Mouse (Mus musculus): ENCODE data around the gene Trp53tg5.
A peak's percentile ranks its signal among the peaks of the same experiment; 100 is the strongest.

Gene Trp53tg5

DNA sequence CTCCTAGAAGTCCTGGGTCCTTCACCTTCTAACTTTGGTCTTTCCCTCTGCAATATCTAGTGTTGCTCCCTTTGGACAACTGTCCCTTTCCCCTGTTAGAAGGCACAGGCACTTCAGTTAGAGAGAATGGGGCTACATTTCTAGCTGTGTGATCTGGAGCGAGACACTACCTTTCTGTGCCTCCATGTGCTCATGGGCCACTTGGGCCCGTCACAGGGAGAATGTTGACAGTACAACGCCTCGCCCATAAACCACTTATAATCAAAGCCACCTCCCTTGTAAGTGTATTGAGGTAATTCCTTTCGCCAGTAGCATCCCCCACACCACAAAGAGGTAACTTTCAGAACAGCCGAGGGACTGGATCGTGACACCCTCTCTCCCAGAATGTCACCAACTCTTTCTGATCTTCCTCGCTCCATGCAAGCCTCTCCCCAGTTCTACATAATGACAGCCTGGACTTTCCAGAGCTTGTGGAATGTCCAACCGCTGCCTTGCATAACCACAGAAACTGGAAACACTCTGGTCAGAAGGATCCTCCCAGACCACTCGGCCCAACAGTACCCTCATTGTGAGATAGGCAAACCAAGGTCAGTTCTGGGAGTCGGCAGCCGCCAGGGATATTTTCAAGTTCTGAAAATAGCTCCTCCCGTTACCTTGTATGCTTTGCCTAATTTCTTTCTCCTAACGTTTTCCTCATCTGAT, 24.0 kb downstream of the Trp53tg5 start:
- DNase-seq (ENCODE audit: low spot score in 2 of 2) = no peak

DNA sequence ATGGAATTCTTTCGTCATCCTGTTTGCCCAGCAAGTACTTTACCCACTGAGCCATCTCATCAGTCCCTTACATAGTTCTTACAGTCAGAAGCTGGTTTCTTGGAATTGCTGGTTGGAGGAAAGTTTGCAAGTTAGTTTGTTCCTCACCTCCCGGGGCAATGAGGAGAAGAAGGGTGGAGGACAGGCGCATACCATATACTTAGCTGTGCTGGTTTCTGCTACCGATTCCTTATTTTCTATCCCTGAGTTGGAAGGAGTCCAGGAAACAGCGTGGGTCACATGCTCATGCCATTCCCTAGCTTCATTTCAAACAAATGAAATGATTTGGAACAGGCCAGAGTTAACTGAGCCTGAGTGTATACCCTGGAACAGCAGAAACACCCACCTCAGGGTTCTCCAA, 24.6 kb downstream of the Trp53tg5 start:
- no peak for DNase-seq (ENCODE audit: low spot score in 2 of 2)

DNA sequence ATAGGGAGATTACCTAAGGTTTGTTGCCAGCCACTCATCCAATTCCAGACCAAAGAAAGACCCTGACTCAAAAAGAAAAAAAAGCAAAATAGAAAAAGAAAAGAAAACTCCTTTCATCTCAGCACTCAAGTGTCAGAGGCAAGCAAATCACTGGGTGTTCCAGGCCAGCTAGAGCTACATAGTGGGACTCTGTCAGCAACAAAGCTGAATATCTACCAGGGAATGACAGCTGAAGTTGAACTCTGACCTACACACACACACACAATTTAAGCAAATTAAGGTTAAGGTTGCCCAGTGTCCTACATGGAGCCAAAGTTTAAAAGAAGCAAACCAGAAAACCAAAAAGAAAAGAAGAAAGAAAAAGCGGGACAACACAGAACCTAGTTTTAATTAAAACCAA, 25.4 kb downstream of the Trp53tg5 start:
- no peak for DNase-seq (ENCODE audit: low spot score in 2 of 2)

DNA sequence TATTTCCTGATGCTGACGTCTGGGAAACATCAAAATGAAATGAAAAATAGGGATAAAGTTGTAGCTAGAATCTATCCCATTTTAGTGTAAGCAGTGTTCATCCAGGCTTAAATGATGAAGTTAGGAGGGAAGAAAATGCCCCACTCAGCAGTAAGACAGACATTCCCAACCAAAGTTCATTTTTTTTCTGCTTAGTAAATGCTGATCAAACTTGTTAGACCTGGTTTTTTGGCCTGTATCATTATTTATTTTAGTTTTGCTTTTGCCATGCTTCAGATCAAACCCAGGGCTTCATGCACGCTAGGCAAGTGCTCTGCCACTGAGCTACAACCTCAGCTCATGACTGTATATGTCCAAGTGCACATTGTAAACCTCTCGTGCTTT, 27.4 kb downstream of the Trp53tg5 start:
- DNase-seq (ENCODE audit: low spot score in 2 of 2) = no peak

DNA sequence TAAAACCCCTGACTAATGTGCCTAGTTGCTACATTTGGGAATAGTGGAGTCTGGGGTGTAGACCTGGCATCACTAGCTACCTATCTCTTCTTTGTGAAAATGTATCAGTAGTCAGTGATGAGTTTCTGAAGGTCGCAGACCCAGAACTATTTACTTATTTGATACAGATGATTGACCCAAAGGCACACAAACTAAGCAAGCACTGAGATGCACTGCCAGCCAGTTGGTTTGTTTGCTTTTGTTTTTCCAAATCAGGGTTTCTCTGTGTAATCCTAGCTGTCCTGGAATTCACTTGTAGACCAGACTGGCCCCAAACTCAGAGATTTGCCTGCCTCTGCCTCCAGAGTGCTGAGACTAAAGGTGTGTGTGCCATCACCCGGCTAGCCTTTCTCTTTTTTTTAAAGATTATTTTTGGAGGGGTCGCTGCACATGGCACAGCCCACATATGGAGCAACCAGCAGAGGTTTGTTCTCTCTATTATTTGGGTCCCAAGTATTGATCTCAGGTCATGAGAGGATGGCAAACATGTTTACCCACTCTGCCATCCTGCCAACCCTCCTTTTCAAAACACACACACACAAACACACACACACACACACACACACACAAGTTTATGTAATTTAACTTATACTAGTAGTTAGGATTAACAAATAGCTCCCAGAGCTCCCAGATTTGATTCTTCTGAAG, 28.0 kb downstream of the Trp53tg5 start:
- DNase-seq (ENCODE audit: low spot score in 2 of 2) = no peak

DNA sequence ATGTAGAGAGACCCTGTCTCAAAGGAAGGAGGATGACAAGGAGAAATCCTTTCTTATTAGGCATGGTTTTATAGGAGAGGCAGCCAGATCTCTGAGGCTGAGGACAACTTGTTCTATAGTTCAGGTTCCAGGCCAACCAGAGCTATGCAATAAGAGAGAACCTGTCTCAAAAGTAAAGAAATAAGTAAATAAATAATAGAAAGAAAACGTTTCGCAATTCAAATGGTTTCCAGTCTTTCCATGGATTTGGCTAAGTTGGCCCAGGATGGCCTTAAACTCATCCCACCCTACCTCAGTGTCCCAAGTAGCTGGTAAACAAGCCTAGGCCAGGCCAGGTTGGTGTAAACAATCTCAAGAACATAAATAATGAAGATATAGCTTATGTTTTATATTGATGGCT, 28.8 kb downstream of the Trp53tg5 start:
- no peak for DNase-seq (ENCODE audit: low spot score in 2 of 2)

DNA sequence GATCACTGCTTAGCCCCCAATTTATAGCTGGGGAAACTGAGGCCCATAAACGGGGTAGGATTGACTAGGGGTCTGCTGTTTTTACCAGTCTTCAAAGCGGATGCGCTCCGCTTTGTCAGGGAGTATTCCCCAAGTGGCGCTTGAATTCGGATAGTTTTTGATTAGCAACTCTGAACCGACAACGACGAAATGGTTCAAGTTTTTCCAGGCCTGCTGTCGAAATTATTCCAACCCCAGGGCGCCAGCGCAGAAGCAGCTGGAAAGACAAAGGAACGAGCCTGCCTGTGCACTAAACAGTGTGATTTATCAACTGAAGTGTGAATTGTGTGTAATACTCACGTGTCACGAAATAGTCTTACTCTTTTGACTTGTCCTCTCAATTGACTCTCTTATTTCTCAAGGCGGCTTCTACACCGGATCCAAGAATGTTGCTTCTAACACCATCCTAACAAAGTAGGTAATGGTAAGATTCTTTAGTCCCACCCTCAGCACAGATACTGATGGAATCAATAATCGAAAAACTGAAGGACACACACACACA, 30.0 kb downstream of the Trp53tg5 start, which contains the start of gene Sdc4:
Gene Sdc4, minus strand, starts transcription at position 428 of the 541 bp plus-strand sequence.
- DNase-seq (ENCODE audit: low spot score in 2 of 2) = no peak

DNA sequence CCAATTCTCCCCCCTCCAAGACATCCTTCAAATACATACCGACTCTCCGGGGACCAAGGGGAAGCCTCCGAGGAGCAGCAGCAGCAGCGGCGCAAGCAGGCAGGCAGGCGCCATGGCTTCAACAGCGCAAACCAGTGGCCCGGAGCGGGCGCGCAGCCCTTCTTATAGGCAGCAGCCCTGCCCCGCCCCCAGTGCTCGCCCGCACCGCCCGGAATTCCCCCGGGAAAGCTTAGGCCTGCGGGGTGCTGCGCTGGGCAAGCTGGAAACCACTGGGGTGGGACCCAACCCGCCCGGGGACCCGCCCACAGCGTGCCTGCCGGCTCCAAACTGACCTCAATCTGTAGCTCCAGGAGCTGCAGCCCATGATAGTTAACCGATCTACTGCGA, 30.5 kb downstream of the Trp53tg5 start:
- DNase-seq (ENCODE audit: low spot score in 2 of 2) = peak; percentile 30 to 52

DNA sequence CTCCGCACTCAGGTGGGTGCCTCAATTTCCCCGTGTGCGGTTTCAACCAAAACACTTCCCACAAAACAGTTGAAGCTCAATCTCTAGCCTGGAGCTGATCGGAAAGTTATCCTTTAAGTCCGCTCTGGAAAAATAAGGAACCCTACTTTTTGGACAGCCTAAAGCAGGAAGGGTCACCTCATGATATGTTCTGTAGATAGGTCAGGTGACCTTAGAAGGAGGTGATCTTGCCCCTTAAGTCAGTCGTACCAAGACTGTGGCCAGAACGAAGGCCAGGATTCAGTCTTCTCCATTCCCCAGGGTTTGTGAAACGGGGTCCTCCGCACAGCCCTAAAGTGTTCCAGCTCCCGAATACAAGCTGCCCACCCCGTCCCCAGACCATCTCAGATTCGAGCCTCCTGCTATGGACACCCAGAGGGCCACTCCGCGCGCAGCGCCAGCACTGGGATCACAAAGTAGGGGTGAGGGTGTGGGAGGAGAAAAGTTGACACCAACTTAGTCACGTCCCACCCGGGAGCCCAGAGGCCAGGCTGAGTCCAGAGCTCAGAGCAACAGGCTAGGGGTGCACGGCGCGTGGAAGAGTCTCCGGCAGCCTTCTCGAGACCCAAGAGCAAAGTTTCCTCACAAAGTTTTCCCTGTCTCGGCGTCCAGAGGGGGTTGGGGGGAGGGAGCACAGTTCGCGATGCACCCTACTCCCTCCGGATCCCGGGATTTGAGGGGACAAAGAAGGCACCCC, 31.0 kb downstream of the Trp53tg5 start:
- DNase-seq (ENCODE audit: low spot score in 2 of 2) = no peak

DNA sequence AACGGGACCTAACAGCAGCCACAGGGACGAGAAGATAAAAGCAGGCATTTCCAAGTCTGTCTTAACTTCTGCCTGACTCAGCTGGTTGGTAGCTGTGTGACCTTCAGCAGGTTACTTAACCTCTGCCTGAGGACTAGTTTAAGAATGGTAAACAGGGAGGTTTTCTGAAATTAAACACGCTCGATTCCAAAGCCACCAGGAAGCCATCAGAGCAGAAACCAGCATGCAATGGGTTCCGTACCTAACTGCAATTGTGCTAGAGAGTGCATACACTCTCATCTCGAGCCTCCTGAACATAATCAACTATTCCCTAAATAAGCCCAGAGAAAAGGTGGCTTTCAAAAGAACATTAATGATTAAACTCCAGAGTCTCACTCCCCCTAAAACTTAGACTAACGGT, 31.8 kb downstream of the Trp53tg5 start:
- no peak for DNase-seq (ENCODE audit: low spot score in 2 of 2)

DNA sequence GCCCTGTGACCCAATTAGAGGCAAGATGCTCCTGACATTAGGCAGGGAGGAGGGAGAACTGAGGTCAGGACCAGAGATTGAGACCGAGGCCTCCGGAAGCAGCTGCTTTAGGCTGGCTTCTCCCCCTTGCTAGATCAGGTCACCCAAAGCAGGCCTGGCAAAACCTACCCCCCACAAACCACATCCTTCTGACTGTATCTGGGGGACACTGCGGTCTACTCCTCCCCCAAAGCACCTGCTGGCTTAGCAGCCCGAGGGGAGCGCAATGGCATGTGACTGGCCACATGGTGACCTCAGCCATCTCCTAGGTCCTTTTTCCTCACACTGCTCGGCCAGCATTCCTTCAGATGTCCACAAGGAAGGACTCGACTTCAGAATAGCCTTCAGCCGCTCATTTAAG, 32.4 kb downstream of the Trp53tg5 start:
- peak; percentile 49 to 54 for DNase-seq (ENCODE audit: low spot score in 2 of 2)

DNA sequence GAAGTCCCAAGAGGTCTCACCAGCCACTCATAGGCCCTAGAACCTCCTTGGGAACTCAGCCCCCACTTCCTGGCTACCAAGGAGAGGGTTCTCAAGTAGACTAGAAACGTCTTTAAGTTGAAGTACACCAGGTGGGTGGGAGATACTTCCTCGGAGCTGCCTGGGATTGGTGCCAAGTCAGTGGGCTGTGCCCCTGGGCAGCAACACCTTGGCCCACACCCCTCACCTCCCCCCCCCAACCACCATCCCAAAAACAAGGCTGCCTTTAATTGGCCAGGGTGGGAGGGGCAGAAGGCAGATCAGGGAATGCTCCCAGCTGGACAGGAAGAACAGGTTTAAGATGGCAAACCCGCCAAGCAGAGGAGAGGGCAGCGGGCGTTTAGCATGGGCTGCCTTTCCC, 33.2 kb downstream of the Trp53tg5 start:
- no peak for DNase-seq (ENCODE audit: low spot score in 2 of 2)

DNA sequence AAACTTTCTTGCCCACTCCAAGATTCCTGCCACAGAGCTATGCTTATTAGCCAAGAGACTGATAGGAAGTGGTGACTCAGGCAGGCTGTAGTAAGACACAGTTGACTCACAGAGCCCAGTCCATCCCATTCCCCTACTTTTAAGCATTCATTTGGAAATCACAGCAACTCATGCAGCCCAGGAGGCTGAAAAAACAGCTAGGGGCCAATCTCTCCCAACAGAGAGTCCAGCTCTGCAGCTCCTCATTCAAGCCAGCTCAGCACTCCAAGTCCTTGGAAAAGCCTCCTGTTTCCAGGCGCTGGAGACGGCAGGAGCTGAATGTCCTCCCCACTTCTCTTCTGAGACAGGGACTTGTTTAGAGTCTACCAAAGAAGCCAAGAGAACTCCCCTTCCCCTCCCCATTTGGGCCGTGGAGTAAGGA, 34.5 kb downstream of the Trp53tg5 start:
- no peak for DNase-seq (ENCODE audit: low spot score in 2 of 2)

DNA sequence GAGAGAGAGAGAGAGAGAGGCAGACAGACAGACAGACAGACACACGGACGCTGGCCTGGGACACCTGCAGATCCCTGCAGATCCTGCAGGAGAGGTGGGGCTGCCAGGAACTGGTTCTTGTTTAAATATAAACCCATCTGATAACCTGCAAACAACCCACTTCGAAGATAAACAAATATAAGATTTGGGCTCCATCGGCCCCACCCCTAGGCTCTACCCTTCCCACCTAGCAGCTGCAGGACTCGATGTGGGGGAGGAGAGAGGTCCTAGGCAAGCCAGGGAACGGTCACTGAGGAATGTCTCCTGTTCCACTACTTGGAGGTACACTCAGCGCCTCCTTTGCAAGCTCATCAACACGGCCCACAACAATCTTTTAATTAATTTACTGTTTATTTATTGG, 35.3 kb downstream of the Trp53tg5 start:
- no peak for DNase-seq (ENCODE audit: low spot score in 2 of 2)

DNA sequence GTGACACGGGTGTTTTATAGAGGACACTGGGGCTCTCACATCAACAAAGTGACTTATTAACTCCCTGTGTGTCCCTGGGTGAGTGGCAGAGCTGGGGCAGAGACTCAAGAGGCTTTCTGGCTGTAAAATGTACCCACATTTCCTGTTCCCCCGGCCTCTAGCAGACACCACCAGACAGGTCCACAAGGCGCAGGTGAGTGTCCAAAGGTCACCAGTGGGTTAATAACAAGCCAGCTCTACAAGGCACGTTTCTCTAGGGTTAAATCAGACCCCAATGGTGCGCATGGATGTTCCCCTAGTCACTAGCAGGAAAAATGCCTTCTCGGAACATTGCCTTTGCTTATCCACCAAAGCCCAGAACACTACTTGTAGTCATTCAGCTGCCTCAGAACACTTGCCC, 35.8 kb downstream of the Trp53tg5 start:
- no peak for DNase-seq (ENCODE audit: low spot score in 2 of 2)

DNA sequence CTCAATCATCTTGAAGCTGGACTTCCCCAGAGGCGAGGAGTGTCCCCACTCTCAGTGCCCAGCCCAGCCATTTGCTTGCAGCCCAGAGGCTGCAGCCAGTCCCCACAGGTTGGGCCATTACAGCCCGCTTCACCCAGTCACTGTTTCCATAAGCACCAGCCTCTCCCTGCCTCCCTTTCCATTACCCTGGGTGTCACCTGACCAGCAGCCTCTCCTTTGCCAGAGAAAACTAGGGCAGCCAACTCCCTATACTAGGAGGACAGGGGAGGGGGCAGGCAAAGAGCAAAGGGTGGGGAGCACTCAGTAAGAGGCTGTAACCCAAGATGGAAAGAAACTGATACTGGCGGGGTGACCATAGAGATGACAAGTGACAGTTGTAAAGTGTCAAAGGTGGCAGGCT, 36.6 kb downstream of the Trp53tg5 start:
- DNase-seq (ENCODE audit: low spot score in 2 of 2) = no peak

DNA sequence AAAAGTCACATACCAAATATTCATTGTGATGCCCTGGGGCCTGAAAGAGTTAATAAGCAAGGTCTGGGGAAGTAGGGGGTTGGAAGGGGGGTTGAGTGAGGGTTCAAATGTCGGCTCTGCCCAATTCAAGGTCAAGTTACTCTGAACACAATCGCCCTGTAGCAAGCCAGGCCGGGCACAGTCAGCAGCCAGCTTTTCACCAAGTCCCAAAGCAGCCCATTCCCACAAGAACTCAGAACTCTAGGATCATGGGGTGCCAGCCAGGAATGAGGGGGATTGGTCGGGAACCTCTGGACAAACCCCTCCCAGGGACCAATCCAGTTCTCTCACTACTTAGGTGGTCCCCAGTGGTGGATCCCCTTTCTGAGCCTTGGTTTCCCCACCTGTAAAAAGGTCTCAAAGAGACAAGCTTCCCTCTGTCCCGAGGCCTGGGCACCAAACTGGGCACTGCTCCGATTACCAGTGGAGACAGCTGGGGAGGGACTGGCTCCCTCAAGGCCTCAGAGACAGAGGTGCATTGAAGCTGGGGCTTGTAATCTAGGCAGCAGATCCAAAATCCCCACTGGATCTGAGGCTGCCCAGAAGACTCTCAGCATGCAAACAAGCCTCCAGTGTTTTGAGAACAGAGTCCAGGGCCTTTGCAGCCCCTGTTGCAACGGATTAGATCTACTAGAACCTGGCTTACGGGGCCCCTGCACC, 37.2 kb downstream of the Trp53tg5 start:
- DNase-seq (ENCODE audit: low spot score in 2 of 2) = no peak

DNA sequence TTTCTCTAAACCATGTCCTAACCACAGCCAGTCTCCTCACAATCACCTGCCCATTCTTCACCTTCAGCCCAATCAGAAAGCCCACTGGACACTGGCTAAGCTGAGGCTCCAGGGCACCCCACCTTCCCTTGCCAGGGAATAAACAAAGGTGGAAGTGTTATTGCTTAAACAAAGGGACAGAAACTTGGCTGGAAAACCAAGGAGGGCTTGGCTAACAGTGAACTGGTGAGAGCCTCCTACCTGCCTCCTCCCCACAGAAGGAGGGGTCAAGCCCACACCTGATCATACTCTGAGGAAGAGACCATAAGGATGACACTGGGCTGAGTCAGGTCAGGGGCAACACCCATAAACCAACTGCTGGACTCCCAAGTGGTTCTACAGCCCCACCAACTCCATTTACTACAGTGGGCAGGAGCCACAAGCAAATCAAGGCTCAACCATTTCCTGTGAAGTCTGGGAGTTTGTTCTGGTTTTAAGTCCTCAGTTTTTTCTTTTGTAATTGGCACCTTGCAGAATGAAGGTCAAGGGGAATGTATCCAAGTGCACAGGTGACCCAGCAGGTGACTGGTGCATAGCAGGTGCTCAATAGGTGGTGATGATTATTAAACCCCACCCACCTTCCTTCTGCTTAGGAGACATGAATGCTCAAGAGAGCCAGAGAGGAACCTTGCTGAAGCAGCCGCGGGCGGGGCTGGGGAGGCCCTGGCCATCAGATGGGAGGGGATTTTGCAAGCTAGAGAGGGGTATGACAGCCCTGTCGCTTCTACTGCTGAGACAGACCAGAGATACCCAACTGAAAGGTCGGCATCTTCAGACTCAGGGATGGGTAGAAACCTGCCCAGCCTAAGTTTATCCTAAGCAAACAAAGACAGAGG, 38.1 kb downstream of the Trp53tg5 start:
- no peak for DNase-seq (ENCODE audit: low spot score in 2 of 2)

DNA sequence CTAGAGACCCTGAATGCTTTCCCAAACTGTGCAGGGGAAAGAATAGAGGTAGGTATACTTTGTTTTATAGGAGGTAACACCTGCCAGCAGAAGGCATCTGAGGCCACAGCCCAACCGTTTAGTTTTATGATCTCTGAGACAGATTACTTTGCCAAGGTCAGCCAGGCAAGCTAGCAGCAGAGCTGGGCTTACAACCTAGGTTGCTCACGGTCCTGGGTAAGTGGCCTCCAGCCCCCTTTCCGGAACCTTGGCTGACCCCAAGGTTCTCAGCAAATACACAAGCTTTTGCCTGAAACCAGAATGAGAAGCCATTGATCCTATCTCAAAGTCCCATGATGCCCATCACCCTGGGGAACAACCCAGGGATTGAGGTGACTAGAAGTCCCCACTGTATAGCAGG, 38.8 kb downstream of the Trp53tg5 start:
- no peak for DNase-seq (ENCODE audit: low spot score in 2 of 2)

DNA sequence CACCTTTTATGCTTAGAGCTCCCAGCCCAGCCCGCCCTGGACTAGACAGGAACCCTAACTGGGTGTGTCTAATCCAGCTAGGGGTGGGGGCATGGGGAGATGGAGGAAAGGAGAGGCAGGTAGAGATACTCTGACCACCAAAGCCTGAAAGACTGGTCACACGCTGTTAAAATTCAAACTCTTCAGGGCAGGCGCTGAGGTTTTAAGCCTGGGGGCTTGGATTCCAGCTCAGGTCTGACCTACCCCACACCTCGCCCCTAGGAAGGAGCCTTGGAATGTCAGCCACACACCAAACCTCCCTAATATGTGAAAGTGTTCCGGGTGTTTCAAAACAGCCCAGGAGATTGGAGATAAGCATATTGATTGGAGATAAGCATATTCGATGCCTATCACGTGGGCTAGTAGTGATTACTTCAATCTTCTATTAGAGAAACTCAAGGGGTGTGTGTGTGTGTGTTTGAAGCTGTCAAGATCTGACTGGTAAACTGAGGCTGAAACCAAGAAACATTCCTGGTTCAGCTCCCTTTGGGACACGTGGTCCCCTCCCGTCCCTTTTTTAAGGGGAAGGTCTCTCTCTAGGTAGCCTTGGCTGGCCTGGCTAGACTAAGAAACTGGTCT, 40.1 kb downstream of the Trp53tg5 start:
- DNase-seq (ENCODE audit: low spot score in 2 of 2) = no peak
